Mouse (Mus musculus) small intestine, adult 2 months (tissue): ENCODE results near the gene Gphn.

Source experiments
- CTCF ChIP-seq: fragments of 200-500 bp; IDR thresholded peaks from 2 replicates; pipeline ENCODE4 v1.5.1; 2012; ENCODE audit warnings: low read depth, mild to moderate bottlenecking, control low read depth, inconsistent platforms, low read length, moderate library complexity, mixed read lengths; ENCODE audit not compliant: insufficient replicate concordance, insufficient read length; ENCODE audit errors: extremely low read depth
- POLR2A ChIP-seq: fragments of 200-500 bp; IDR thresholded peaks from 2 replicates; pipeline ENCODE4 v1.6.1; 2012; ENCODE audit warnings: low read depth, mild to moderate bottlenecking, control low read depth, inconsistent platforms, low read length, moderate library complexity

DNA sequence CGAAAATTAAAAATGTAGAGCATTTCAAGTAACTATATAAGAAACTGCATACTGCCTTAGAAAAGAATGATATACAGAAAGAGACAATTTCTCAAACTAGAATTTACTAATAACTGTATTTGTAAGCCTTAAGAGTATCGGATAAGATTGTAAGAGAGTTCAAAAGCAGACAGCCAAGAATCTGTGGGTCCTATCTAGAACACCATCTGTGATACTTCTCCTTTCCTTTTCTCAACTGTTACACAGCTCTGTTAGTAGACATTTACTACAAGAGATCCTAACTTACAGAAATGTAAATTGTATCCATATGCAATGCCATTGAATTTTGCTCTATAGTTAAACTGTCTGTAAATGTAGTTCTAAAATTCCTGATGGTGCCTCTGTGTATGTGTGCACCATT lies 324.7 kb downstream of the Gphn start:
- TF ChIP-seq POLR2A (no peak), CTCF (no peak)
